Mouse (Mus musculus): ENCODE measurements around the gene Foxa1.

The Foxa1 gene

GRCm38 (mm10) chr12:57546415-57547201 is at the start of gene Foxa1:
TSS of gene Foxa1 (minus strand) at chr12:57546916.
- no peak for DNase-seq (ENCODE audit: low spot score)

DNA sequence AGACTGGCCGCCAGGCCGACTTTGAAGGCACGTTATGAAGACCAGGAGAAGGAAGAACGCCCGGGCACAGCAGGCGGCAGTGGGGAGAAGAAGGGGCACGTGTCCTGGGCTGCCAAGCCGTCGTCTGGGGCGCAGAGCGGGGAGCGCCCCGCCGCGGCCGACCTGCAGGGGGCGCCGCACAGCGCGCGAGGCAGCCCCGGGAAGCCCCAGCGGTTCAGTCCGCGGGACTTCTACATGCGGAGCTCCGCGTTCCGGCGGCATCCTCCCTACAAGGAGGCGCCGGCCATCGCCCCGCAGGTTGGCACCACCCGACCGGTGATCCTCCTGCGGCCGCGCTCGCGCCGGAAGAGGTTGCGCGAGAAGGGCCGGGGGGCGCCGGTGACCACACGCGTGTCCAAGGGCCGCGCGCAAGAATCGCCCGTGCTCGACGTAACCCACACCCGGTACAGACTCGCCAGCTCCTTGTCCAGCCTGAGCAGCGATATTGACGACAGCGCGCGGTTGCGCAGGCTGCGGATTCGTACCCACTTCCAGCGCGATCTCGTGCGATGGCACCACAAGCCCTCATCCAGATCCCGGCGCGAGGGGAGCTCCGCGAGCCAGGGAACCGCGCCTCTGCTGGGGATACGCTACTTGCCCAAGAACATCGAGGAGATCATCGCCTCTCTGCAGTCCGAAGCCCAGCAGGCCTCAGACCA is 29.4 kb upstream of the Foxa1 start:
- peak; percentile 53 for DNase-seq (ENCODE audit: low spot score)

DNA sequence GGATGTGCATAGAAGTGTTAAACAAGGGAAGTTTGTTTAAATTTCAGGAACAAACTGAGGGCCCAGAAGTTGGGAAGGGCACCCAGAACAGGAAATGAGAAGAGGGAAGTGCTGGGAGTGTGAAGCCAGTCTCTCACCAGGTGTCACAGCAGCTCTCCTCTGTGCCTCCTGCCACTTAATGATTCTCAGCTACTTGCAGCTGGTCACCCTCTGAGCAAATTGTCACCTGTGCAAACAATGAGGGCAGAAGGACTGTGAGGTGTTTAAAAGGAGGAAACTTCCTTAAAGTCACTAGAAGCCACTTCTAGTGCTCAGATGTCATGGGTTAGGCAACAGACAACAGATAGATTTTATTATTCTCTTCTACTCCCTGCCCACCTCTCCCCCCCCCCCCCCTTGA is 25.7 kb upstream of the Foxa1 start:
- no peak for DNase-seq (ENCODE audit: low spot score)

GRCm38 (mm10) chr12:57571773-57572172 is 25.1 kb upstream of the Foxa1 start:
- DNase-seq (ENCODE audit: low spot score): no peak

- no peak for DNase-seq (ENCODE audit: low spot score)
Measured at GRCm38 (mm10) chr12:57563909-57564308, 17.2 kb upstream of the Foxa1 start, which contains the start of gene Ttc6. TSS of gene Ttc6 (plus strand) at chr12:57564113.

GRCm38 (mm10) chr12:57554091-57554490 is 7.4 kb upstream of the Foxa1 start:
- no peak for DNase-seq (ENCODE audit: low spot score)

DNA sequence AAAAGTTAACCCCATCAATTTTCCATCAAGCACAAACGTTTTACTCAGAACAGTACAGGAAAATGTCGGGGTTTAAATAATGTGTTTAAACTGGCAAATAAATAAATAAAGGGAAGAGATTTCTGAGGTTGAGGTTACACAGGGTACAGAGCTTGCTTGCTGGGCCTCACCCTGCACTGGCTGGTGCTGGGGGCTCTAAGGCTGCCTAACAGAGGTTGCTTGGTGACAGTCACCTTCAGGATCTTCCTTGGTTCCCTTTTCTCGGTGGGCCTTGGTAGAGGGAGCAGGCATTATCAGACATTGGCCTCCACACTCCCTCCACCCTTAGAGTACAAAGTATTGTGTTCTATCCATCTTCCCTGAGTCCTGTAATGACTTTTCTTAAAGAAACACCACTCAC is 5.6 kb upstream of the Foxa1 start:
- DNase-seq (ENCODE audit: low spot score): no peak

GRCm38 (mm10) chr12:57550881-57551280 is 4.2 kb upstream of the Foxa1 start:
- no peak for DNase-seq (ENCODE audit: low spot score)

DNA sequence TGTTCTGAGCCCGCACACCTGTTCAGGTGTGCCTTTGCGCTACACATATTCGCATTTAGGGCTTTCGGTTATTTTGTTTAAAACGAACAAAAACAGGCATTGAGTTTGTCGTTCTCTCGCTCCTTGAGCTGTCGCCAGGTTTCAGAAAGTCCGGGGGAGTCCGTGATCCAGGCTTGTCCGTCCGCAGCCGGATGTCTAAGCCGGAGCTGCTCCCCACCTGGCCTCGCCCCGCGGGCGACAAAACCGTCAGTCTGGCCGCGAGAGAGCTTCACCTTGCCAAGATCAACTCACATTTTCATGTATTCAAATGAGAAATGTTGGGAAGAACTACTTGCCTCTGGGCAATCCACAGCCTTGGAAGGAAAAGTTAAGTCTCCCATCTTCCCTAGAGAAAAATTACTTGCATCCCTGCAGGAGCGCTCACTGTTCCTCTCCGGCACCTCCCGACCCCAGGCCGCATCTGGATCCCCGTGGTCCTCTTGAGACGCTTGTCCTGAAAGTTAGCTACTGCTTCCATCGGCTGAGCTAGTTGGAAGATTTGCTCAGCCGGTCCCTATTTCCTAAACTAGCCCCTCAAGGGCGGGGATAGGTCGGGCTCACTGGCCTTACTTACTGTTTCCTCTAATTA is 3.6 kb upstream of the Foxa1 start:
- no peak for DNase-seq (ENCODE audit: low spot score)

DNA sequence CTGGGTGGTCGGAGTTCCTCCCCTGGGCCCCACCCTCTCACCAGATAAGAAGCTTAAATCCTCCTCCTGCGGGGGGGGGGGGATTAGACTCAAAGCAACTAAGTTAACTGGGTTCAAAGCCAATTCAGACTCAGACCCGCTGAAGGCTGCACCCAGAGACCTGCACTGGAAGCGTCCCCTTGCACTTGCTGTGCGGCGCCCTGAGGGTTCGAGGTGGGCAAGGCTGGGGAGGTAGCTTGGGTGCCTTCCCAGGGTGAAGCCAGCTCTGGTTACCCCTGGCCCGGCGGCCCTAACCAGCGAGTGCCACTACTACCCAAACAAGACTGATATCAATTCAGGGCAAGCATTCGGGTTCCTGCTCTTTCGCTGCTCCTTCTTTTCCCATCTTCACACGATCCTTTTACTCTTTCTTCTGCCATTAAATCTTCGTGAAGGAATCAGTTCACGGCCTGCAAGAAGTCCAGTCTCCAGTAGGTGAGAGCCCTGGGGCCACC is 3.0 kb upstream of the Foxa1 start:
- DNase-seq (ENCODE audit: low spot score): no peak

DNA sequence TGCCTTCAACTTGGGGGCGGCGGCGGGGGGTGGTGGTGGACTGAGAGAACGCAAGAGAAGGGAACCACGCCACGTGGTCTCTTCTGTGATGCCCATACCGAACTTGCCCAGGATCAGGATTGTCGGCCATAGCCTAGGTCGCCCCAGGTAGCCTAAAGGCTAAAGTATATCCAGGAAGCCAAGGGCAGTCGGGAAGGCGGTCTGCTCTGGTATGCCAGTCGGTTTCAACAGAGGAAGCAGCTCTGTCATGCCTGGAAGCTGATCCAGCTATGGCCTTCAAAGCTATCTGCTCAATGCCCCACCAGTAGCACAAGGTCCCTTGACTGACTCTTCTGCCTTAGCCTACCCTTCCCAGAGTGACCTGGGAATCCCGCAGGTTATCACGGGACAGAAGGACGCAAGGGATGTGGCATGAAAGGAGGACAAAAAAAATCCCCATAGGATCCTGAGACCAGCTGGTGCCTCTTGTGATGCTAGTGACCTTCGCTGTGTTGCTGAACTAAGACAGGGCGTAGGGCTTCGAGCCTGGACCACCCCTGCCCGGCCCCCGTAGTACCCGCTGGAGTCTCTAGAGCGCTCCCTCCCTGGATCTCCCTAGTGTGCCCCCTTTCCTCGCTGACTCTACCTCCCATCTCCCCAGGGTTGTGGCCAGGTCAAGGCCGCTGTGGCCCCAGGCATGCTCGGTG is 2.4 kb upstream of the Foxa1 start:
- DNase-seq (ENCODE audit: low spot score): no peak

- DNase-seq (ENCODE audit: low spot score): no peak
Measured at GRCm38 (mm10) chr12:57548352-57548980, 1.8 kb upstream of the Foxa1 start.

DNA sequence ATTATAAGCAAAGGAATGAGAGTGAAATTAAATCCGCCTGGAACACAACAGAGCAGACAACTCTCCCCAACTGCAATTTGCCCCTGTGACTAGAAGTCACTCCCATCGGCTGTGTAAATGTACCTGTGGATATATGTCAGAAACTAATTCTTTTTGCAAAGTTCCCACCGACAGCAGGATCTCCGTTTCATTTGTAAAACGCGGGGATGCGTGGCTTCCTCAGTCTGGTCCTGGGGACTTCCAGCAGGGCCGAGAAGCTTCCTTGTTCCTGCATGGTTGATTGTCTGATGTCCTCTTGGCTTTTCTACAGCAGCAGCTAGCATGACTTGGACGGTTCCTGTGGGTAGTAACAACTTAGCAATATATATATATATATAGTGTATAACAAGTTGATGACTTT is 1.2 kb upstream of the Foxa1 start:
- no peak for DNase-seq (ENCODE audit: low spot score)

GRCm38 (mm10) chr12:57545371-57546241 is 1.1 kb downstream of the Foxa1 start:
- DNase-seq (ENCODE audit: low spot score): no peak

DNA sequence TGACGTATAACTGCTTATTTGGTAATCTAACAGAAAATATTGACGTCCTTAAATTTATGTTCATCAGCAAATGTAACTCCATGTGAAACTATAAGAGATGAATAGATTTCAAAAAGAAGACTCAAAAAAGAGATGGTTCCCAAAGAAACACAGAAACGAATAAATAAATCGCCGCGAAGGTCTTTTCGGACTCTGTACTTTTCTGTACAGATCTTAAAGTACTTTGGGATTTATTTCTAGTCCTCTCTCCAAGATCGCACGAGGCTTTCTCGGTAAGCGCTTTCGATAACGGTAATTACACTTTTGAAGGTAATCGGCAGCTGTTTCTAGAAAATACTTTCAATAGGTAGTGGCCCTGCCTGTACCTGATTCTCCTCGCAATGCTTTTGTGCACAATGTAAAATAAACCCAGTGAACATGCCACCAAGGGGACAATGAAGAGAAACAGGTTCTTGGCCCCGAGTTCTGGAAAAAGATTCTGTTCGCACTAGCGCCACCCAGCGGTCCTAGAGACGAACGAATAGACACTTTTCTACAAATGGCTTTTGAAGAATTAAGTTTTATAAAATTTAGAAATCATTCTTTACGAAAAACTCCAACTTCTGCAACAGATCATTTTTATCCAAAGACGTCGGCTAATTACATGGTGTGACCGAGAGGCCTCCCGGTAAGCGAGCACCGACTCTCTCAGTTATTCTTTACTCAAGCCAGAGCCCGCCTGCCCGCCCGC is 1.9 kb downstream of the Foxa1 start:
- peak; percentile 54 for DNase-seq (ENCODE audit: low spot score)

DNA sequence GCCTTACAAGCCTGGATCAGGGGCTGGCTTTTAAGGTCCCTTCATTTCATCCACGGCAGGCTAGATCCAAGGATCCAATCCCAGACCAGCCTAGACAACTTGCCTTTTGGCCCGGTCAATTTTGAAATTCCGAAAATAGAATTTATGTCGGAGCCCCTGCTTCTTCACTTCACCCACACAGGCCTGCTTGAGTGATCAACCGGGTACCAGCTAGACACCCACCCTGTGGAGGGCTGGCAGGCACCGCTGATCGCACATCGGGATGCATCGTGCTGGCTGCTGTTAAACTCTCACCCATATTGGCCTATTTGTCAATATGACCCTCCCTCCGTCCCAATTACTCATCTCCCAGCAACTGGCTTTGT is 3.1 kb downstream of the Foxa1 start:
- no peak for DNase-seq (ENCODE audit: low spot score)

GRCm38 (mm10) chr12:57542746-57543626 is 3.7 kb downstream of the Foxa1 start:
- DNase-seq (ENCODE audit: low spot score): no peak

DNA sequence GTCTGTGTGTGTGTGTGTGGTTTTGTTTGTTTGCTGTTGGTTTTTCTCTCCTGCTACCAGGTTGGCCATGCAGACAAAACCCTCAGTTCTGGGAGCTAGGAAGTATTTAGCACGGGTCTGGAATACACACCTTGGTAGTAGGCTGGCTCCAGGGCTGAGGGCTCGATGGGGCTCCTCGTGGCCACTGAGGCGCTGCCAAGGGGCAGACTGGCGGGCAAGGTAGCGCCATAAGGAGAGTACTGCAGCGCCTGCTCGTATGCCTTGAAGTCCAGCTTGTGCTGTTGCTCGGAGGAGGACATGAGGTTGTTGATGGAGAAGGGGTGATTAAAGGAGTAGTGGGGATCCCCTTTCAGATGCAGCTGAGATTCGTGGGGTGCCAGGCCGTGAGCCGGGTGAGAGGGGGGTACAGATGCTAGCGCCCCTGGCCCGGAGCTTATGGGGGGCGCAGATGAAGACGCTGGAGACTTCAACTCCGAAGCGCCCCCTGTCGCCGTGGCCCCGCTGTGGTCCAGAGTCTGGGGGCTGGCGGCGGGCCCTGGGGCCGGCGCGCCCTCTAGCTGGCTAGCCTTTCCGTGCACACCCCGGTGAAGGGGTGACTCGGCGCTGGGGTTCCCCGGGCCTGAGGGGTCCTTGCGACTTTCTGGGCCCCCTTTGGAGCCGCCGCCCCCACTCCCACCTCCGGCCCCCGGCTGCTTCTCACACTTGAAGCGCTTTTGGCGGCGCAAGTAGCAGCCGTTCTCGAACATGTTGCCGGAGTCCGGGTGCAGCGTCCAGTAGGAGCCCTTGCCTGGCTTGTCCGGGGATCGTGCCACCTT is 4.6 kb downstream of the Foxa1 start:
- DNase-seq (ENCODE audit: low spot score): no peak

Data from ovary, postnatal 36 days (tissue).